Mouse (Mus musculus): ENCODE measurements at regions not wholly inside any gene's neighbourhood (a gene's known extent, or its start where the extent isn't known, plus 50 kb on each side); places are given as distances from the start of the nearest gene placed in this dataset.

GRCm38 (mm10) chr8:89358411-89358810 is 314.4 kb upstream of the Sall1 start:
- DNase-seq (ENCODE audit: low read depth, low spot score), result no peak

- DNase-seq (ENCODE audit: low read depth, low spot score), result no peak
Measured at GRCm38 (mm10) chr8:89345547-89345946, 301.6 kb upstream of the Sall1 start.

- DNase-seq (ENCODE audit: low read depth, low spot score), result no peak
Measured at GRCm38 (mm10) chr8:89341686-89342085, 297.7 kb upstream of the Sall1 start.

- DNase-seq (ENCODE audit: low read depth, low spot score), result no peak
Measured at GRCm38 (mm10) chr8:89335416-89335815, 291.5 kb upstream of the Sall1 start.

- DNase-seq (ENCODE audit: low read depth, low spot score), result no peak
Measured at GRCm38 (mm10) chr8:89325751-89326351, 281.9 kb upstream of the Sall1 start.

GRCm38 (mm10) chr8:89325248-89325645 is 281.3 kb upstream of the Sall1 start:
- DNase-seq (ENCODE audit: low read depth, low spot score), result no peak

GRCm38 (mm10) chr8:89324462-89325247 is 280.7 kb upstream of the Sall1 start:
- no peak for DNase-seq (ENCODE audit: low read depth, low spot score)

- no peak for DNase-seq (ENCODE audit: low read depth, low spot score)
Measured at GRCm38 (mm10) chr8:89317514-89318289, 273.7 kb upstream of the Sall1 start.

GRCm38 (mm10) chr8:89316566-89317175 is 272.7 kb upstream of the Sall1 start:
- DNase-seq (ENCODE audit: low read depth, low spot score), result no peak

GRCm38 (mm10) chr8:89314907-89315306 is 270.9 kb upstream of the Sall1 start:
- no peak for DNase-seq (ENCODE audit: low read depth, low spot score)

GRCm38 (mm10) chr8:89310696-89311214 is 266.8 kb upstream of the Sall1 start:
- no peak for DNase-seq (ENCODE audit: low read depth, low spot score)

GRCm38 (mm10) chr8:89309591-89309990 is 265.6 kb upstream of the Sall1 start:
- DNase-seq (ENCODE audit: low read depth, low spot score), result no peak

GRCm38 (mm10) chr8:89308950-89309349 is 265.0 kb upstream of the Sall1 start:
- DNase-seq (ENCODE audit: low read depth, low spot score), result no peak

- no peak for DNase-seq (ENCODE audit: low read depth, low spot score)
Measured at GRCm38 (mm10) chr8:89308532-89308931, 264.6 kb upstream of the Sall1 start.

GRCm38 (mm10) chr8:89307601-89308000 is 263.6 kb upstream of the Sall1 start:
- no peak for DNase-seq (ENCODE audit: low read depth, low spot score)

- no peak for DNase-seq (ENCODE audit: low read depth, low spot score)
Measured at GRCm38 (mm10) chr8:89307085-89307484, 263.1 kb upstream of the Sall1 start.

GRCm38 (mm10) chr8:89304116-89304515 is 260.2 kb upstream of the Sall1 start:
- DNase-seq (ENCODE audit: low read depth, low spot score), result no peak

GRCm38 (mm10) chr8:89303326-89303725 is 259.4 kb upstream of the Sall1 start:
- no peak for DNase-seq (ENCODE audit: low read depth, low spot score)

- DNase-seq (ENCODE audit: low read depth, low spot score), result no peak
Measured at GRCm38 (mm10) chr8:89299637-89300036, 255.7 kb upstream of the Sall1 start.

GRCm38 (mm10) chr8:89295686-89296085 is 251.7 kb upstream of the Sall1 start:
- no peak for DNase-seq (ENCODE audit: low read depth, low spot score)

- DNase-seq (ENCODE audit: low read depth, low spot score), result no peak
Measured at GRCm38 (mm10) chr8:89289017-89289416, 245.1 kb upstream of the Sall1 start.
